Mouse (Mus musculus) MEL (cell line): ENCODE measurements at regions not wholly inside any gene's neighbourhood (a gene's known extent, or its start where the extent isn't known, plus 50 kb on each side); places are given as distances from the start of the nearest gene placed in this dataset.

Source experiments
- CTCF ChIP-seq, 3 experiments: IDR thresholded peaks in 2 of 3; conservative IDR thresholded peaks in 1 of 3; 2 replicates each; pipeline ENCODE4 v1.5.1; 2011 to 2012; ENCODE audit warnings: low read length in 3 of 3, low read depth in 2 of 3, mild to moderate bottlenecking in 2 of 3, improper control_type of control experiment in 1 of 3, inconsistent platforms in 1 of 3, mixed read lengths in 1 of 3, moderate library complexity in 1 of 3; ENCODE audit not compliant: control insufficient read depth in 1 of 3, insufficient read depth in 1 of 3, poor library complexity in 1 of 3, severe bottlenecking in 1 of 3
- E2F4 ChIP-seq: IDR thresholded peaks from 2 replicates; pipeline ENCODE4 v1.6.1; 2011; ENCODE audit warnings: low read depth, low read length, improper control_type of control experiment, borderline replicate concordance
- EP300 ChIP-seq, 2 experiments: IDR thresholded peaks; 2 replicates each; pipeline ENCODE4 v1.6.1; 2011; ENCODE audit warnings: improper control_type of control experiment in 2 of 2, low read length in 2 of 2, low read depth in 1 of 2, mild to moderate bottlenecking in 1 of 2
- MAFK ChIP-seq: IDR thresholded peaks from 2 replicates; pipeline ENCODE4 v1.6.1; 2011; ENCODE audit warnings: low read depth, mild to moderate bottlenecking, low read length, improper control_type of control experiment, borderline replicate concordance
- MAZ ChIP-seq: IDR thresholded peaks from 2 replicates; pipeline ENCODE4 v1.6.1; 2012; ENCODE audit warnings: low read depth, mild to moderate bottlenecking, inconsistent platforms, low read length, improper control_type of control experiment
- POLR2A ChIP-seq, 2 experiments: IDR thresholded peaks; 2 replicates each; pipeline ENCODE4 v1.6.1; 2011 to 2012; ENCODE audit warnings: low read length in 2 of 2, mild to moderate bottlenecking in 2 of 2, control low read depth in 1 of 2, improper control_type of control experiment in 1 of 2, low read depth in 1 of 2, moderate library complexity in 1 of 2; ENCODE audit not compliant: control insufficient read depth in 1 of 2, insufficient read depth in 1 of 2, poor library complexity in 1 of 2
- SMC3 ChIP-seq: IDR thresholded peaks from 2 replicates; pipeline ENCODE4 v1.6.1; 2011; ENCODE audit warnings: low read depth, low read length, improper control_type of control experiment
- TAL1 ChIP-seq: IDR thresholded peaks from 2 replicates; pipeline ENCODE4 v1.6.1; 2012; ENCODE audit warnings: mild to moderate bottlenecking, inconsistent platforms, low read length, moderate library complexity, mixed read lengths
- TBP ChIP-seq: IDR thresholded peaks from 2 replicates; pipeline ENCODE4 v1.8.0; 2011; ENCODE audit warnings: low read depth, low read length, improper control_type of control experiment

- TF ChIP-seq EP300 (IDR thresholded peaks at IDR 0.05; ENCODE audit: low read depth in 1 of 2, low read length in 2 of 2) (no peak), CTCF (IDR thresholded peaks at IDR 0.05 in 2 of 3, conservative IDR thresholded peaks at IDR 0.05 in 1 of 3; ENCODE audit: control insufficient read depth in 1 of 3, insufficient read depth in 1 of 3, low read depth in 2 of 3, low read length in 3 of 3, poor library complexity in 1 of 3, severe bottlenecking in 1 of 3) (no peak), MAFK (no peak), POLR2A (IDR thresholded peaks at IDR 0.05; ENCODE audit: control insufficient read depth in 1 of 2, insufficient read depth in 1 of 2, low read depth in 1 of 2, low read length in 2 of 2, poor library complexity in 1 of 2) (no peak), SMC3 (no peak), E2F4 (no peak), MAZ (no peak), TAL1 (no peak), TBP (no peak)
Measured at GRCm38 (mm10) chr1:91734731-91735130, 66.5 kb upstream of the Twist2 start.
